Mouse (Mus musculus): Measurements from ENCODE around the gene Ric3. TPM values are rescaled to one million over a fixed set of nuclear protein-coding genes. Genes with fewer than 3 reads are reported as not detected.

Gene Ric3
- total RNA-seq, 4 experiments from 2014 or later: 66.2 to 71.1 (median 68.6) TPM

DNA sequence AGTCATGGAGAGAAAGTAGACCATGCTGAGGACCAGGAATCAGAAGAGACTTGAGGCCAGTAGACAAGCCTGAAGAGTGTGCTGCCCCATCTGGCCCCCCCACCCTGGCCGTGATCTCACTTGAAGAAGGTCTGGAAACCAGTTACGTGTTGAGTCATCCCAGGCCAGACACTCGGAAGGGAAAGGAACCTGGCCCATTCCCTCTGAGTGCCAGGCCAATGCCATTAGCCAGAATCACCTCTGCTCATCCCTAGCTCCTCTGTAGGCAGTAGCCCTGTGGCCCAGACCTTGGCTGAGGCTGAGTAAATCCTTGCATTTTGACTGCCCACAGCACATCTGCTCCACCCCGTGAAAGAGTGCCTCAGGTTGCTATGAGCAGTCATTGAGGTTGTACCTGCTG, 81.2 kb downstream of the Ric3 start:
- no peak for DNase-seq (ENCODE audit: low spot score in 2 of 2)

DNA sequence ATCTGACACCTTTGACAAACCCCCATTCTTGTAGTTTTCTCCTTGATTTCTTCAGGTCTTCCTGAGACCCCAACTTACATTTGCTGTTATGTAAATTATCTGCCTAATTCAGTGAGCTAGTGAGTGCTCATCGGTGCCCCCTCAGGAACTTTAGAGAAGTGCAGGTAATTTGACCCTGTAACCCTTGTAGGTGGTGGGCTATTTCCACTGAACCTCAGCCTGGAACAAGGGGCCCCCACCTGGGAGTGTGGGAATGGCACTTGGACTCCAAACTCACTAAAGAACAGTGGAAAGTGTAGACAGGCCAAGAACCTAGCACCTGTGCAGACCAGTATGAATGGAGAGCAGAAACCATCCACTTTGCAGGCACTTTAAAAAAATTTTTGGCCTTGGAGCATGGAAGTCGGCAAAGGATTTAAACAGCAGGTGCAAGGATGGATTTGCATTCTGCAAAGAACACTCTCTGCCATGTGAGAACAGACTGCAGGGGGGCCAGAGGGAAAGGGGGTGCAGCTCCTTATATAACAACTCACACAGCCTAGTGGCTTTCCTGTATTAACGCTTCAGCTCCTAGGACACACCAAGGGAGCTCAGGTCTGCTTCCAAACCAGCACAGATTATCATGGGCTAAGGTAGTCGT, 82.7 kb downstream of the Ric3 start:
- DNase-seq (ENCODE audit: low spot score in 2 of 2): peak in 1 of 2 experiments; percentile 76

DNA sequence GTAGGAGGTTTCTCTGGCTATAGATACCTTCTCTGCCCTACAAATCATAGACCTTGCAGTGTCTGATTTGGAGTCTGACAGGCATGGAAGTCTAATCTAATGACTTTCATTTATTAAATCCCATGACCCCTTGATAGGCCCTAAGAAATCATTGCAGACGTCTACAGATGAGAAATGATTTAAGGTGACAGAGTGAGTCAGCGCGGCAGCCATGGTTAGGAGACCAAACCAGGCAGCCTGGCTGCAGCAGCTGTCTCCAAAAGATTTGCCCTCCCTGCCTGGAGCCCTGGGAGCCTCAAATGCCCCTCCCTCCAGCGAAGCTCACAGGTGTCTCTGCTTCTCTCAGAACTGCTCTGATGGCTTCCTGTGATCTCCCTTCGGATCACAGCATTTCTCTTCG, 87.0 kb downstream of the Ric3 start:
- no peak for DNase-seq (ENCODE audit: low spot score in 2 of 2)

DNA sequence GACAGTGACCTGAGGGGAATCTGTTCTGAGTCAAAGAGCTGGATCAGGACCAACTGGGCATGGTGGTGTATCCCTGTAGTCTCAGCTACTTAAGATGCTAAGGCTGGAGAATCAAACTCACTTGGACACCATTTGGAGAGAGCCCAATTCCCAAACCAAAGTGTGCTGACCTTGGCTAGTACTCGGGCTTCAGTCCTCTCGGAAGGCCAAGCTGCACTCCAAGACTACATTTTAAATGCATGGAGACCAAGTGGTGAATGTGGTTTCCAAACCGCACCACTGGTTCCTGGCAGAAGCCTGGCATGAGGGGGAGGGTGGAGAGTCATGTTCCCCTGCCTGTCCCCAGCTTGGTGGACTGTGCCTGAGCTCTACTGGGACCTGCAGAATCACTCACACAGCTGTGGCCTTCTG, 89.2 kb downstream of the Ric3 start:
- DNase-seq (ENCODE audit: low spot score in 2 of 2): no peak

DNA sequence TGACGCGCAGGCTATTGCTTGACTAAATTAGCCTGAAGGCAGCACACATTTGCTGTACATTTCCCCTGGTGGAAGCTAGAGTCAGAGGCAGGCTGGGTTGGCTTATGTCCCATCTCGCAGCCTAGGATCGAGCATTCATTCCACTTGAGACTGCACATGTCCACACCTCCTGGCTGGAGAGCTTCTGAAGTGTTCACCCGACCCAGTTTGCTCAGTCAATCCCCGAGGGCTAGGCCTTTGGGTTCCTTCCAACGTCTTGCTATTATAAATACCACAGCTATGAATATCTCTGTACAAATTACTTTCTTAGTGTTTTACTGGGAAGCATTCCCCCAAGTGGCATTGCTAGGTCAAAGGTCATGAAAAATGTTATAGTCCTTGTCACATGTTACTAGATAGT, 89.9 kb downstream of the Ric3 start:
- no peak for DNase-seq (ENCODE audit: low spot score in 2 of 2)

DNA sequence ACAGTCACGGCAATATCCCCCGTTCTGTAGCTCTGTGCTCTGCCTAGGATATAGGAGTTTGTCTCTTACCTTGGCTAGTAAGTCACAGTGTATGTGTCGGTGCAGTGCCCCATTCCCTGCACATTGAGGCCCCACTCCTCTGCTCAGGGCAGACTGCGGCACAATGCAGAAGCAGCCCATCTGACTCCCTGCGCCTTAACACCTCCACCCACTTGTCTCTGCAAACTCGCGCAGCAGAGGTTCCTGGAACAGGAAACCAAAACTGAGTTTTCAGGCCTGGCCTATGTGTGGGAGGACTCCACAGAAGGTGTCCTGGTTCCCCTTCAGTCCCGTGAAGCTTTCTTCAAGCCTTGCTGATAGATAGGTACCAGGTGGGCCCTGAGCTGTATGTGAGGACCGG, 91.9 kb downstream of the Ric3 start:
- DNase-seq (ENCODE audit: low spot score in 2 of 2): peak; percentile 39 to 85

DNA sequence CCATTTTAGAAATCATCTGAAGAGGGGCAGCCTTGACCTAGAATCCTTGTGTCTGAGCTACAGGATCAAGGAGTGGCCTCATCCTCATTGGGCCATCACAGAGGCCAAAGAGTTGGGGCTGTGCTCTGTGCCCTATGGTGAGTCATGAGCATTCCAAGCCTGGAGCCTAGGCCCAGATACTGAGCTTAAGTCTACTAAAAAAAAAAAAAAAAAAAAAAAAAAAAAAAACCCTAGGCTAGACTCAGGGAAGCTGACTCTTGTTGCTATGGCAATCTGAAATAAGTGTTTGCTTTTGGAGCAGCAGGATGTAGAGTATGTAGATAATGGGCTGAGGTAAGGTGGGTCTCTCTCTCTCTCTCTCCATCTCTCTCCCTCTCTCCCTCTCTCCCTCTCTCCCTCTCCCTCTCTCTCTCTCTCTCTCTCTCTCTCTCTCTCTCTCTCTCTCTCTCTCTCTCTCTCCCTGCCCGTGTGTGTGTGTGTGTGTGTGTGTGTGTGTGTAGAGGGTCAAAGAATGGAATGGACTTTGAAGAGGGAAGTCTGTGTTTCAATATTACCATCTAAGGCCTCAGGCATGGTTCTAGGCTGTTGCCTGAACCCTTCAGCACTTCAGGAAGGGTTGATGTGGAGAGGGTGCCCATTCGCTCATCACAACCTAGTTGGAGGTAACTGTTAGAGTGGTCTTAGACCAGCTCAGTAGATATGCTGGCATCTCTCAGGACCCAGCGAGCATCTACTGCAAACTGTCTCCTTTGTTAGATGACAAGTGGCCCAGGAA, 97.0 kb downstream of the Ric3 start:
- DNase-seq (ENCODE audit: low spot score in 2 of 2): no peak

Other genes with a start within 250 kb of the Ric3 start
- gene Olfr516, start 232.8 kb downstream of the Ric3 start, total RNA-seq (2022): not detected
- not detected for gene Olfr517, start 211.0 kb downstream of the Ric3 start, total RNA-seq (2022)
- not detected for gene Olfr518, start 198.3 kb downstream of the Ric3 start, total RNA-seq (2022)
- not detected for gene Olfr519, start 188.9 kb downstream of the Ric3 start, total RNA-seq (2022)
- under 1 TPM; 0.33 to 0.57 (median 0.45) TPM for gene Nlrp10, start 153.2 kb downstream of the Ric3 start, total RNA-seq (2022)
- gene Eif3f, start 148.9 kb downstream of the Ric3 start, total RNA-seq (2022): 100 to 1,000 TPM; 101 to 102 (median 101) TPM
- 100 to 1,000 TPM; 107 to 129 (median 115) TPM for gene Tub, start 133.0 kb downstream of the Ric3 start, total RNA-seq (2022)
- 10 to 100 TPM in 3 of 4 experiments, 1 to 10 TPM in 1; 9.9 to 15.0 (median 11.5) TPM for gene Lmo1, start 91.9 kb upstream of the Ric3 start, total RNA-seq (2022)